Mouse (Mus musculus): ENCODE measurements around the gene Tmem170.
A peak's percentile ranks its signal among the peaks of the same experiment; 100 is the strongest.
"Not testable (repeated sequence)": the region's sequence is repeated elsewhere in the genome, so short reads cannot be mapped to it uniquely, and the experiment has no call there.

Gene Tmem170

GRCm38 (mm10) chr8:111875758-111876157, 792 bp downstream of the Tmem170 start:
- no peak for DNase-seq (ENCODE audit: low spot score in 2 of 2)

DNA sequence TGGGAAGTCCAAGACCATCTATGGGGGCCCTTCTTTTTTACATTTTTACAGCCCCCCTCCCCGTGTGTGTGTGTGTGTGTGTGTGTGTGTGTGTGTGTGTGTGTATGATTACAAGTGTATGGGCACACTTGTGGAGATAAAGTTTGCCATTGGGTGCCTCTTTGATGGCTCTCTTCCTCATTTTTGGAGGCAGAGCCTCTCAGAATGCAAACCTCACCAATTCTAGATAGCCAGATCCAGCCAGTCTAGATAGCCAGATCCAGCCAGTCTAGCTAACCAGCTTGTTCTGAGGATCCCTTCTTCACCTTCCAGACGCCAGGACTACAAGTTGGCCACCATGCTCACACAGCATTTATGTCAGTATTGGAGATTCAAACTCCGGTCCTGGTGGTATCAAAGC, 5.3 kb downstream of the Tmem170 start:
- DNase-seq (ENCODE audit: low spot score in 2 of 2), result no peak

GRCm38 (mm10) chr8:111870379-111870778, 6.2 kb downstream of the Tmem170 start:
- no peak for DNase-seq (ENCODE audit: low spot score in 2 of 2)

GRCm38 (mm10) chr8:111868664-111869063, 7.9 kb downstream of the Tmem170 start:
- no peak for DNase-seq (ENCODE audit: low spot score in 2 of 2)

- DNase-seq (ENCODE audit: low spot score in 2 of 2), result no peak
These were observed 10.7 kb downstream of the Tmem170 start for GRCm38 (mm10) chr8:111865857-111866256.

DNA sequence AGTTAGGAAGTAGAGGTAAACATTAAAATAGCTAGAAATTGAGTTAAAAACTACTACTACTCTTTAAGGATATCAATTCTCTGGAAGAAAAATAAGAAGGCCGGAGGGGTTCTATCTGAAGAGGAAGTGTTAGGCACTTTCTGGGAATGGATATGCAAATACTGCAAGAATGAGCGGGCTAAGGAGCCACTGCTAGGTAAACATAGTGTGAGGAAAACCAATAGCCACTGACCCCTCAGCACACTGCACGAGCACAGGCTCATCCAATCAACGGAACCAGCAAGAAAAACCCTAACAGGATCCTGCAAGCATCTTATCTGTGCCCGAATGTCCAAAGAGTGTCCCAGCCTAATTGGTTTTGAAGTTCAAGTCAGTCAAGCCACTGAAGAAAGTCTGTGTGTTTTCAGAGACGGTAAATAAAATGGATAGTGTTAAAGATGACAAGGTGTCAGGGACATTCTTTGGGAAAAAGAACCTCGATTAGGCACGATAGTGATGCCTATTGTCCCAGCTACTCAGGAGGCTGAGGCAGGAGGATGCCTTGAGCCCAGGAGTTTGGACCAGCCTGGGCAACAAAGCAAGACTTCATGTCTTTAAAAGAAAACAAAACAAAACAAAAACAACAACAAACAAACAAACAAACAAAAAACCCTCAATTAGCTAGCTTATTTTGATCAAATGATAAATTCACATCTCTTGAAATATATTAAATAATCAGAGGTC, 11.3 kb downstream of the Tmem170 start:
- no peak for DNase-seq (ENCODE audit: low spot score in 2 of 2)

DNA sequence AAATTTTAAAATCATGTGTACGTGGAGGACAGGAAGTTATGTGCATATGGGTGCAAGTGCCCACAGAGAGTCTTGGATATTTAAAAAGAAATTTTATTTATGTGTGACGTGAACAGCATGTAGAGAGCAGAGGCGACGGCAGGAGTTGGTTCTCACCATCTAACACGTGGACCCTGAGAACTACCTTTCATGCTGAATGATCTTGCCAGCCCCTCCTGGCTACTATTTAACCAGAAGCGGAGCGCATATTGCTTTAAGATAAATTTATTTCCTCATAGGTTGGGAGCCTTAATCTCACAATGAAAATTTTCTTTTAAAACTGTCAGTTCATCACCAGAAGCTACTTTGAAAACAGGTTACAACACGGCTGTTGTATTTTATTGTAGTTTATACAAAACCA, 11.9 kb downstream of the Tmem170 start:
- no peak for DNase-seq (ENCODE audit: low spot score in 2 of 2)

DNA sequence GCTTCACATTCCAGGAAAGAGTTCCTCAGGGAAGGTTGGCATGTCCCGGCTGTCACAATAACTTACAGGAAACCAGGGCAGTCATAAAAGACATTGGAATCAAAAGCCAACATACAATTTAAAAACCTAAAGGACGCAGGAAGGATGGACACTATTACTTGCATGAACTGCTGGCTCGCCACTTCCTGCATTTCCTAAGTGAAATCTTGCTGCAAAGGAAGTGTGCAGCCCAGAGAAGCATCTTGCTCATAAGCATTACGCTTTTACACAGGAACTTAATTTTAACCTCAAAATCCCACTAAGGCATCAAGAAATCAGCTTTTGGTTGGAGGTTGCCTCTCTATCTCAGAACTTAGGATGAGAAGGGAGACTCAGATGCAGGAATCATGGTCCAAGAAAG, 13.3 kb downstream of the Tmem170 start:
- DNase-seq (ENCODE audit: low spot score in 2 of 2), result no peak

GRCm38 (mm10) chr8:111855977-111856376, 20.6 kb downstream of the Tmem170 start:
- DNase-seq (ENCODE audit: low spot score in 2 of 2), result no peak

GRCm38 (mm10) chr8:111853861-111854501, 22.6 kb downstream of the Tmem170 start, which contains the start of gene Cfdp1:
TSS of gene Cfdp1 (minus strand) at chr8:111854291.
- DNase-seq (ENCODE audit: low spot score in 2 of 2), result peak; percentile 93 to 97

GRCm38 (mm10) chr8:111853219-111853618, 23.3 kb downstream of the Tmem170 start:
- DNase-seq (ENCODE audit: low spot score in 2 of 2), result not testable (repeated sequence)

DNA sequence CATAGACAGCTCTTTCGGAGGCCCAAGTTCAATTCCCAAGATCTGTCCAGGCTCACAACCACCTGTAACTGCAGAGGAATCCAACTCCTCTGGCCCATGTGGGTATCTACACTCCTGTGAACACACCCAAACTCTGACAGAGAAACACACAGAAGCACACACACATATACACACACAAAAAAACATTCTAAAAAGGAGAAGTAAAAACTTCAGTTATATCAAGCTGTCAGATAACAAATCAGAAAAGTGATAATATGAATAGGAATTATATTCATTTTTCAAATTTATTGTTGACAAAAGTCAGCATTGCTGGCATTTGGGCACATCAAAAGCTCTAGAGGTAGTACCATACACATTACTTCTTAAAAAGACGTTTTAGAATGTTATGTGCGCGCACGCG, 29.8 kb downstream of the Tmem170 start:
- no peak for DNase-seq (ENCODE audit: low spot score in 2 of 2)

DNA sequence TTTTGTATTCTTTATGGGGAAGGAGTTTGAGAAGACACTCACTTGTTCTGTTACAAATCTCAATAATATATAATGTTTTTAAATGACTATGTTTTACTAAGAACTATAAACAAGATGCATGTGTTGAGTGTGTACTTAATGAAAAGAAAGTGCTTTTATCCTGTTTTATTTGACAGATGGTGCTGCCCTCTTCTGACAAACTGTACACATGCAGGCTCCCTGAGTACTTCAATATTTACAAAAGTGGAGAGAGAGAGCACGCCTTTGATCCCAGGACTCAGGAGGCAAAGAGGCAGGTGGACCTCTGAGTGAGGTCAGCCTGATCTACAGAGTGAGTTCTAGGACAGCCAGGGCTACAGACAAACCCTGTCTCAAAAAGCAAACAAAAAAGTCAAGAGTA, 41.0 kb downstream of the Tmem170 start:
- DNase-seq (ENCODE audit: low spot score in 2 of 2), result no peak

DNA sequence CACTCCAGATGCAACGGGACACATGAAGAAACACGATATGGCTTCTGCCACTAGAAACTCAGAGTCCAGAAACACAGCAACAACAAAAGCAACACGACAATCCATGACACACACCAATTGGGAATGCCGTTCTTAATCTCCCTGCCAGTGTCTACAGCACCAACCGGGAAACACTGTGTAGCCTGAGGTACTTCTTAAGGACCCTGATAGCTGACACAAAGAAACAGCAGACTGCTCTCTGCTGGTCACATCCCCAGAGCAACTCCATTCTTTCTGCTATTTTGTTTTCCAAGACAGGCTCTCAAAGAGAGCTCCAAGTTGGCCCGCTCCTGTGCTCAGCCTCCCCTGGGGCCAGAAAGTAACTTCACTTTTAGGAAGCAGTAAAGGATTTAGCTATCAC, 42.5 kb downstream of the Tmem170 start:
- DNase-seq (ENCODE audit: low spot score in 2 of 2), result no peak

DNA sequence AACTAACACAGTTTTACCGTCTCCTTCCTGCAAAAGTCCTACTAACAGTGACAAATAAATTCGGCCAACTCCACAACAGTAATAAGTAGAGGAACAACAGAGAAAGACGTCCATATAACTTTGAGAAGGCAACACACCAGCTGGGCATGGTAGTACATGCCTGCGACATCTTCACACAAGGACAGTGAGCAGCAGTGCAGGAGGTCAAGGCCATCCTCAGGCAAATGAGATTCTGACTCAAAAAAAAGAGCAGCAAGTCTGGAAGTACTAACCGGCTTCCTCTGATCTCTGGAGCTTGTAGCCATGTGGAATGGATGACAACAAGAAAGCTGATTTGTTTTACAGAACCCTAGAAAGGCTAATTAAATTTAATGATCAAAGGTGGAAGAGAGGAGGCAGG, 43.6 kb downstream of the Tmem170 start:
- no peak for DNase-seq (ENCODE audit: low spot score in 2 of 2)

DNA sequence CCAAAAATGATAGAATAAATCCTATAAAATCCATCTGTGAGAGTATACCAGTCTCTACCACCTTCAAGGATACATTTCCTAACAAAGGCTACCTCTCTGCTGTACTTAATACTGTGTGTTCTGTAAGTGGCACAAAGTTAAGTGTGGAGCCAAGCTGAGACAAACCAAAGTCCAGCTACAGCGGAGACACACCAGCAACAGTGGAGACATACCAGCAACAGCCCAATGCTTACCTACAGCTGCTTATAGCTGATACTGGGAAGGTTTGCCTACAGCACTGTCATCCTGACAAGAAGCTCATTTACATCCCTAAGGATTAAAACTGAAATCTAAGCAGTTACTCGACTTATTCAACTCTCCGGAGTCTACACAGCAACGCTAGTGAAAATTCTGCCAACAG, 44.6 kb downstream of the Tmem170 start:
- DNase-seq (ENCODE audit: low spot score in 2 of 2), result no peak

DNA sequence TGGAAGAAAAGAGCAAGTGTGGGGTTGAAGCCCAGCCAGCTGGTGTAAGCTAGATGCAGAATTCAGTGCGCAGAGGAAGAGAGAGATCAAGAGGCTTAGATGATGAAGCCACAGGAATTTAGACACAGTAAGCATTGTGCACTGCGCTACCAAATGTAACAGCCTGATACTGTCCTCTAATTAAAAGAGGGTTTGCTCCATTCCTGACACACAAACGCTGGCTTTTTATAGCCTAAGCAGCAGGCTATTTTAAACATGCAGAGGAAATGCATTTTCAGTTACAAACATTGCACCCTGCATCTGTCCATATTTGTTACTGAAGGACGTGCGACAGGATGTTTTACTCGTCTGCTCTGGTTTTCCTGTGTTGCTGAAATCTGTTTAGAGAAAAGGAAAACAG, 48.0 kb downstream of the Tmem170 start:
- no peak for DNase-seq (ENCODE audit: low spot score in 2 of 2)

DNA sequence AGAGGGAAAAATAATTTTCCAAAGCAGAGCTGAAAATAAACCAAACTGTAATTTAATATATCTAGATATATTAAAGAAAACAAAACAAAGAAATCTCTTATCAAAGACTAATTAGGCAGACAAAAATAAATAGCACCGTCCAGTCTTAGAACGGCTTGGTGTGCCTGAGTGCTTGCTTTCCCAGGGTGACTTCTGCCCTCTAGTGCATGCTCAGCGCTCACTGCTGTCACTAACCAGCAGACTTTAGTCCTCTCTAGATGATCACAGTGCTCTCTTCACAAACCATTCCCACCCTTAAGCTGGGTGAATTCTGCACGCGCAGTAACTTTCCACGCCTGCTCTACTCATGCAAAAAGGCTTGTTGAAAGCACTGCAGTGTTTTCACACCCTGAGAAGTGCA, 51.3 kb downstream of the Tmem170 start:
- no peak for DNase-seq (ENCODE audit: low spot score in 2 of 2)

DNA sequence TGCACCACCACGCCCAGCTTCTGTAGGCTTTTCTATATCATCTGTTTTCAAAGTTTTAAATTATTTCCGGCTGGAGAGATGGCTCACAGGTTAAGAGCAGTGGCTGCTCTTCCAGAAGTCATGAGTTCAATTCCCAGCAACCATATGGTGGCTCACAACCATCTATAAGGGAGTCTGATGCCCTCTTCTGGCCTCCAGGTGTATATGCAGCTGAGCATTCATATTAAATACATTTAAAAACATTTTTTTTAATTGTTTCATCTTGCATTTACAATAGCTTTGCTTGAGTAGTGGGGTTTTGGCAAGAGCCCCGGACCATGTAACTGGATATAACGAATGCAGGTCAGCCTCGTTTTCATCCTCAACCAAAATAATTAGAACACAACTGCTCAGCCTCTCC, 52.2 kb downstream of the Tmem170 start:
- DNase-seq (ENCODE audit: low spot score in 2 of 2), result no peak

DNA sequence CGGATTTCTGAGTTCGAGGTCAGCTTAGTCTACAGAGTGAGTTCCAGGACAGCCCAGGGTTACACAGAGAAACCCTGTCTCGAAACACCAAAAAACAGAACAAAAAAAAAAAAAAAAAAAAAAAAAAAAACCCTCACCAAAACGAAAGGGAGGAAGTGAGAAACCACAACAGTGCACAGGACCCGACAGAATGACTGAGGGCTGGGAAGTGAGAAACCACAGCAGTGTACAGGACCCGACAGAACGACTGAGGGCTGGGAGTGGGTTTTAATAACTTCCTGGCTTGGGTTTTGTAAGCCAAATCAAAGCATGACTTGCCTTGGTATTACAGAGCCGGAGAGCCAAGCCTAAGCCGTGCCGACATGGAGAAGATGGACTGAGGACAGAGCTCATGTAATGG, 55.4 kb downstream of the Tmem170 start:
- DNase-seq (ENCODE audit: low spot score in 2 of 2), result no peak

- no peak for DNase-seq (ENCODE audit: low spot score in 2 of 2)
These were observed 55.9 kb downstream of the Tmem170 start for GRCm38 (mm10) chr8:111820691-111821090.

- no peak for DNase-seq (ENCODE audit: low spot score in 2 of 2)
These were observed 56.5 kb downstream of the Tmem170 start for GRCm38 (mm10) chr8:111820018-111820417.

- DNase-seq (ENCODE audit: low spot score in 2 of 2), result no peak
These were observed 58.0 kb downstream of the Tmem170 start for GRCm38 (mm10) chr8:111818556-111818955.

- DNase-seq (ENCODE audit: low spot score in 2 of 2), result no peak
These were observed 61.5 kb downstream of the Tmem170 start for GRCm38 (mm10) chr8:111815078-111815477.

Measured in urinary bladder, postnatal 4 days (tissue).